Mouse (Mus musculus) hindbrain, embryonic 14.5 days (tissue): ENCODE results near the gene Gzmb. TPM values are rescaled to one million over a fixed set of nuclear protein-coding genes. Genes with fewer than 3 reads are reported as not detected.

Experiments
- ATAC-seq: fragments of 200-750 bp; cut with Nextera tagmentation; 2 replicates; pipeline ENCODE4 v1.8.0; 2017; ENCODE audit warnings: moderate number of reproducible peaks, mild to moderate bottlenecking, moderate TSS enrichment, moderate library complexity; ENCODE audit not compliant: low FRiP score
- DNase-seq: peaks from one replicate; pipeline ENCODE4 v3.0.0-alpha.2; 2015; ENCODE audit warnings: low spot score
- H3K27ac ChIP-seq: fragments of 300-500 bp; sonication (generic); 2 replicates; pipeline ENCODE4 v1.5.1; 2014; ENCODE audit warnings: mild to moderate bottlenecking, moderate library complexity
- H3K27me3 ChIP-seq: fragments of 300-500 bp; sonication (generic); 2 replicates; pipeline ENCODE4 v1.6.1; 2014; ENCODE audit warnings: mild to moderate bottlenecking, low read length, mixed read lengths; ENCODE audit not compliant: control insufficient read depth, insufficient read depth
- H3K36me3 ChIP-seq: fragments of 300-500 bp; sonication (generic); replicated peaks from 2 replicates; pipeline ENCODE4 v1.6.1; 2014; ENCODE audit not compliant: control insufficient read depth, insufficient read depth
- H3K4me1 ChIP-seq: fragments of 300-500 bp; sonication (generic); replicated peaks from 2 replicates; pipeline ENCODE4 v1.6.1; 2014; ENCODE audit warnings: antibody characterized with exemption, low read length, mixed read lengths; ENCODE audit not compliant: control insufficient read depth, insufficient read depth
- H3K4me2 ChIP-seq: fragments of 300-500 bp; sonication (generic); replicated peaks from 2 replicates; pipeline ENCODE4 v1.6.1; 2014; ENCODE audit warnings: mild to moderate bottlenecking, moderate library complexity
- H3K4me3 ChIP-seq: fragments of 300-500 bp; sonication (generic); replicated peaks from 2 replicates; pipeline ENCODE4 v1.5.1; 2014; ENCODE audit warnings: mild to moderate bottlenecking, low read length
- H3K9ac ChIP-seq: fragments of 300-500 bp; sonication (generic); 2 replicates; pipeline ENCODE4 v1.6.1; 2014
- H3K9me3 ChIP-seq: fragments of 300-500 bp; sonication (generic); 2 replicates; pipeline ENCODE4 v1.6.1; 2016; ENCODE audit warnings: low read length; ENCODE audit not compliant: control insufficient read depth
- WGBS: fragments of 180-500 bp; shearing (Covaris S2); extraction: QIAGEN DNeasy Blood & Tissue Kit; methylation state at CpG from one replicate; pipeline ENCODE4 v1.1.7; 2014; 5-methylcytosine and 5-hydroxymethylcytosine counted together
- polyA plus RNA-seq: library from polyadenylated mRNA; unstranded; fragments of >200 nt; fragmentation: Nextera tagmentation; extraction: Ambion mirVana; gene quantifications from 2 replicates; pipeline ENCODE4 v1.2.1, GENCODE M21; 2014

Gene Gzmb
- polyA plus RNA-seq, 1 experiment from 2014 or later = not detected

- DNase-seq (no peak), ATAC-seq (no peak)
- H3K4me2 ChIP-seq = no peak within 1 kb of the TSS
- no peaks in the 10 kb centered on the region for H3K4me1 ChIP-seq
- no peak within 1 kb of the TSS for H3K27ac ChIP-seq
- 93% methylated on average over 4 of the region's 4 CpGs for WGBS
- H3K9me3 ChIP-seq = no peaks in the 10 kb centered on the region
- no peaks in the 10 kb centered on the region for H3K36me3 ChIP-seq
- H3K27me3 ChIP-seq = no peaks in the 10 kb centered on the region
- H3K4me3 ChIP-seq = no peak within 1 kb of the TSS
- no peak within 1 kb of the TSS for H3K9ac ChIP-seq
These were observed 50.7 kb downstream of the Gzmb start, which contains the start of gene Gzmf for GRCm38 (mm10) chr14:56211317-56211716. Gene Gzmf (minus strand): TSS chr14:56211417.

Other genes with a start within 250 kb of the Gzmb start
- gene Mcpt1, start 244.3 kb downstream of the Gzmb start, polyA plus RNA-seq = not detected in 2 replicates
- gene Mcpt9, start 231.8 kb downstream of the Gzmb start, polyA plus RNA-seq = not detected in 2 replicates
- gene Mcpt2, start 220.2 kb downstream of the Gzmb start, polyA plus RNA-seq = not detected in 2 replicates
- gene Mcpt4, start 199.9 kb downstream of the Gzmb start, polyA plus RNA-seq = not detected in 2 replicates
- not detected in 2 replicates for gene Mcpt8, start 177.0 kb downstream of the Gzmb start, polyA plus RNA-seq
- not detected in 2 replicates for gene Ctsg, start 159.7 kb downstream of the Gzmb start, polyA plus RNA-seq
- not detected in 2 replicates for gene Gzme, start 141.6 kb downstream of the Gzmb start, polyA plus RNA-seq
- gene Gzmd, start 129.7 kb downstream of the Gzmb start, polyA plus RNA-seq = not detected in 2 replicates
- not detected in 2 replicates for gene Gzmg, start 102.7 kb downstream of the Gzmb start, polyA plus RNA-seq
- gene Gzmn, start 87.7 kb downstream of the Gzmb start, polyA plus RNA-seq = not detected in 2 replicates
- gene Gzmf, start 50.8 kb downstream of the Gzmb start, polyA plus RNA-seq = not detected in 2 replicates
- not detected in 2 replicates for gene Gzmc, start 27.6 kb downstream of the Gzmb start, polyA plus RNA-seq
- 0.29 and 0.35 TPM in 2 replicates for gene Atp12a, start 102.8 kb upstream of the Gzmb start, polyA plus RNA-seq
- gene Rnf17, start 140.3 kb upstream of the Gzmb start, polyA plus RNA-seq = 1.2 and 1.8 TPM in 2 replicates